In genomic region chr14:102216581-102217368, GRCm38 (mm10) we compare ENCODE assay signal across 8 mouse cellular contexts.
DNase-seq lines count a peak whose midpoint lies in the region; ATAC-seq and TF ChIP-seq lines count a peak whose summit lies in the region.

No protein-coding gene starts in this region.

- H3K36me3 ChIP-seq in embryonic facial prominence, embryonic 13.5 days: no peaks in the 10 kb centered on the region
- H3K36me3 ChIP-seq in embryonic facial prominence, embryonic 10.5 days (replicated peaks): no peaks in the 10 kb centered on the region
- H3K36me3 ChIP-seq in forebrain, embryonic 14.5 days (ENCODE audit: control insufficient read depth, insufficient read depth, low read length): no peaks in the 10 kb centered on the region
- no peaks in the 10 kb centered on the region for H3K36me3 ChIP-seq in midbrain, postnatal 0 days (ENCODE audit: insufficient read depth, low read length)
- H3K36me3 ChIP-seq in heart, embryonic 11.5 days (ENCODE audit: control insufficient read depth, insufficient read depth, low read length): no peaks in the 10 kb centered on the region

- no peak overlapping the region for H3K9ac ChIP-seq in embryonic facial prominence, embryonic 13.5 days
- H3K9ac ChIP-seq in forebrain, embryonic 14.5 days (ENCODE audit: low read length): no peak overlapping the region
- no peak overlapping the region for H3K9ac ChIP-seq in midbrain, postnatal 0 days (replicated peaks; ENCODE audit: low read length, poor library complexity, severe bottlenecking)
- H3K9ac ChIP-seq in heart, embryonic 11.5 days (ENCODE audit: low read depth, low read length): no peak overlapping the region

- DNase-seq in embryonic facial prominence, embryonic 10.5 days (ENCODE audit: low spot score): no peak
- DNase-seq in forebrain, embryonic 14.5 days (ENCODE audit: low spot score): peak; percentile 82
- peak; percentile 2 to 25 for DNase-seq in kidney, postnatal 36 days
- DNase-seq in midbrain, postnatal 0 days (ENCODE audit: low spot score): peak; percentile 60
- DNase-seq in heart, adult 18-20 months: no peak
- no peak for DNase-seq in lung, adult 18-20 months

- 0 out of 2 replicates have a peak, but pooled peaks have one; percentile 43 for ATAC-seq in embryonic facial prominence, embryonic 13.5 days (ENCODE audit: insufficient number of reproducible peaks, insufficient read depth, low FRiP score, low TSS enrichment, low read depth)
- ATAC-seq in forebrain, embryonic 14.5 days: peak; percentile 94
- ATAC-seq in midbrain, postnatal 0 days (ENCODE audit: low FRiP score): peak; percentile 74; the same call in 1 of the 2 replicates
- no peak; the same call in 1 of the 2 replicates for ATAC-seq in heart, embryonic 11.5 days (replicated peaks; ENCODE audit: insufficient number of reproducible peaks, low FRiP score, low TSS enrichment)

- H3K4me2 ChIP-seq in embryonic facial prominence, embryonic 13.5 days: no peak overlapping the region
- no peak overlapping the region for H3K4me2 ChIP-seq in forebrain, embryonic 14.5 days (ENCODE audit: low read length)
- H3K4me2 ChIP-seq in midbrain, postnatal 0 days (ENCODE audit: low read depth, low read length, poor library complexity, severe bottlenecking): no peak overlapping the region
- no peak overlapping the region for H3K4me2 ChIP-seq in heart, embryonic 11.5 days

- TF ChIP-seq CTCF in midbrain, postnatal 0 days (IDR thresholded peaks at IDR 0.05): no peak

- H3K27me3 ChIP-seq in embryonic facial prominence, embryonic 13.5 days: no peaks in the 10 kb centered on the region
- H3K27me3 ChIP-seq in embryonic facial prominence, embryonic 10.5 days (replicated peaks; ENCODE audit: low read depth, poor library complexity, severe bottlenecking): no peaks in the 10 kb centered on the region
- H3K27me3 ChIP-seq in forebrain, embryonic 14.5 days (replicated peaks; ENCODE audit: control insufficient read depth, insufficient read depth, low read length): no peaks in the 10 kb centered on the region
- H3K27me3 ChIP-seq in midbrain, postnatal 0 days (ENCODE audit: insufficient read depth, low read length): no peaks in the 10 kb centered on the region
- H3K27me3 ChIP-seq in heart, embryonic 11.5 days (ENCODE audit: control insufficient read depth, insufficient read depth, low read length): no peaks in the 10 kb centered on the region

- H3K9me3 ChIP-seq in embryonic facial prominence, embryonic 13.5 days: no peaks in the 10 kb centered on the region
- H3K9me3 ChIP-seq in embryonic facial prominence, embryonic 10.5 days: no peaks in the 10 kb centered on the region
- no peaks in the 10 kb centered on the region for H3K9me3 ChIP-seq in forebrain, embryonic 14.5 days (replicated peaks; ENCODE audit: control insufficient read depth, low read length)
- no peaks in the 10 kb centered on the region for H3K9me3 ChIP-seq in midbrain, postnatal 0 days (ENCODE audit: low read length)
- H3K9me3 ChIP-seq in heart, embryonic 11.5 days (replicated peaks; ENCODE audit: control insufficient read depth, low read length): no peaks in the 10 kb centered on the region

- H3K27ac ChIP-seq in embryonic facial prominence, embryonic 13.5 days: no peak overlapping the region
- no peak overlapping the region for H3K27ac ChIP-seq in embryonic facial prominence, embryonic 10.5 days (replicated peaks)
- H3K27ac ChIP-seq in forebrain, embryonic 14.5 days (ENCODE audit: low read depth, low read length): no peak overlapping the region; the same call in 1 of the 2 replicates
- H3K27ac ChIP-seq in midbrain, postnatal 0 days (ENCODE audit: low read depth, low read length): no peak overlapping the region
- no peak overlapping the region for H3K27ac ChIP-seq in heart, embryonic 11.5 days (ENCODE audit: low read depth, low read length)

- WGBS in embryonic facial prominence, embryonic 13.5 days: 47% methylated on average over 7 of the region's 7 CpGs
- whole genome bisulfite sequencing in embryonic facial prominence, embryonic 10.5 days: 70% methylated on average over 7 of the region's 7 CpGs
- WGBS in forebrain, embryonic 14.5 days: 36% methylated on average over 7 of the region's 7 CpGs
- WGBS in midbrain, postnatal 0 days: 31% methylated on average over 7 of the region's 7 CpGs
- WGBS in heart, embryonic 11.5 days (ENCODE audit: insufficient replicate concordance): 55% methylated on average over 7 of the region's 7 CpGs

- H3K4me3 ChIP-seq in embryonic facial prominence, embryonic 13.5 days: no peak overlapping the region
- H3K4me3 ChIP-seq in embryonic facial prominence, embryonic 10.5 days: no peak overlapping the region
- no peak overlapping the region for H3K4me3 ChIP-seq in forebrain, embryonic 14.5 days (ENCODE audit: low read depth, low read length)
- no peak overlapping the region for H3K4me3 ChIP-seq in midbrain, postnatal 0 days (ENCODE audit: low read depth, low read length)
- H3K4me3 ChIP-seq in heart, embryonic 11.5 days (ENCODE audit: low read depth, low read length): no peak overlapping the region

- 0 out of 2 replicates have a peak, but pooled peaks cover 2% of the 10 kb centered on the region for H3K4me1 ChIP-seq in embryonic facial prominence, embryonic 13.5 days
- H3K4me1 ChIP-seq in embryonic facial prominence, embryonic 10.5 days: peaks cover 12% of the 10 kb centered on the region
- 0 out of 2 replicates have a peak, but pooled peaks cover 3% of the 10 kb centered on the region for H3K4me1 ChIP-seq in forebrain, embryonic 14.5 days (ENCODE audit: control insufficient read depth, insufficient read depth, low read length)
- no peaks in the 10 kb centered on the region for H3K4me1 ChIP-seq in midbrain, postnatal 0 days (ENCODE audit: insufficient read depth, low read length)
- H3K4me1 ChIP-seq in heart, embryonic 11.5 days (ENCODE audit: control insufficient read depth, insufficient read depth, low read length): no peaks in the 10 kb centered on the region

Comparison
In these comparisons a context has a peak if more than half of its experiments do, and no peak if none do; other contexts are left out.
1. DNase-seq: peak in forebrain, embryonic 14.5 days (single experiment), kidney, postnatal 36 days (2 of 2) and midbrain, postnatal 0 days (single experiment); none in embryonic facial prominence, embryonic 10.5 days (single experiment), heart, adult 18-20 months (0 of 2) and lung, adult 18-20 months (0 of 2).